Mouse (Mus musculus): ENCODE data around the gene Kank2.
"Not testable (repeated sequence)": the region's sequence is repeated elsewhere in the genome, so short reads cannot be mapped to it uniquely, and the experiment has no call there.

Kank2 gene

GRCm38 (mm10) chr9:21818125-21818524, 19.6 kb upstream of the Kank2 start:
- DNase-seq (ENCODE audit: low read depth), result no peak

GRCm38 (mm10) chr9:21816716-21817305, 18.3 kb upstream of the Kank2 start:
- DNase-seq (ENCODE audit: low read depth), result no peak

GRCm38 (mm10) chr9:21811170-21811569, 12.6 kb upstream of the Kank2 start:
- DNase-seq (ENCODE audit: low read depth), result no peak

- no peak for DNase-seq (ENCODE audit: low read depth)
These were observed 10.0 kb upstream of the Kank2 start for GRCm38 (mm10) chr9:21808561-21808960.

GRCm38 (mm10) chr9:21806976-21807375, 8.4 kb upstream of the Kank2 start:
- no peak for DNase-seq (ENCODE audit: low read depth)

GRCm38 (mm10) chr9:21806363-21806762, 7.8 kb upstream of the Kank2 start:
- no peak for DNase-seq (ENCODE audit: low read depth)

GRCm38 (mm10) chr9:21803986-21804644, 5.6 kb upstream of the Kank2 start:
- peak; percentile 94 for DNase-seq (ENCODE audit: low read depth)

GRCm38 (mm10) chr9:21801591-21801990, 3.0 kb upstream of the Kank2 start:
- no peak for DNase-seq (ENCODE audit: low read depth)

- no peak for DNase-seq (ENCODE audit: low read depth)
These were observed 2.6 kb upstream of the Kank2 start for GRCm38 (mm10) chr9:21801121-21801520.

GRCm38 (mm10) chr9:21799010-21799350, 436 bp upstream of the Kank2 start:
- DNase-seq (ENCODE audit: low read depth), result no peak

GRCm38 (mm10) chr9:21797921-21798344, 611 bp downstream of the Kank2 start:
- DNase-seq (ENCODE audit: low read depth), result no peak

- no peak for DNase-seq (ENCODE audit: low read depth)
These were observed 1.6 kb downstream of the Kank2 start for GRCm38 (mm10) chr9:21796919-21797318.

GRCm38 (mm10) chr9:21796259-21796658, 2.3 kb downstream of the Kank2 start:
- no peak for DNase-seq (ENCODE audit: low read depth)

GRCm38 (mm10) chr9:21795579-21795978, 3.0 kb downstream of the Kank2 start:
- no peak for DNase-seq (ENCODE audit: low read depth)

GRCm38 (mm10) chr9:21794925-21795324, 3.6 kb downstream of the Kank2 start:
- no peak for DNase-seq (ENCODE audit: low read depth)

- DNase-seq (ENCODE audit: low read depth), result no peak
These were observed 4.2 kb downstream of the Kank2 start for GRCm38 (mm10) chr9:21794344-21794834.

GRCm38 (mm10) chr9:21793507-21793906, 5.0 kb downstream of the Kank2 start:
- DNase-seq (ENCODE audit: low read depth), result not testable (repeated sequence)

- no peak for DNase-seq (ENCODE audit: low read depth)
These were observed 5.9 kb downstream of the Kank2 start for GRCm38 (mm10) chr9:21792644-21793043.

GRCm38 (mm10) chr9:21791861-21792260, 6.7 kb downstream of the Kank2 start:
- peak; percentile 87 for DNase-seq (ENCODE audit: low read depth)

GRCm38 (mm10) chr9:21788234-21788633, 10.3 kb downstream of the Kank2 start:
- DNase-seq (ENCODE audit: low read depth), result no peak

GRCm38 (mm10) chr9:21787654-21788053, 10.9 kb downstream of the Kank2 start:
- DNase-seq (ENCODE audit: low read depth), result no peak

GRCm38 (mm10) chr9:21786906-21787305, 11.6 kb downstream of the Kank2 start:
- DNase-seq (ENCODE audit: low read depth), result no peak

GRCm38 (mm10) chr9:21786309-21786708, 12.2 kb downstream of the Kank2 start:
- not testable (repeated sequence) for DNase-seq (ENCODE audit: low read depth)
